ENCODE assay signal across 8 mouse cellular contexts in genomic region chr4:131875242-131875641, GRCm38 (mm10). TPM values are rescaled to one million over a fixed set of nuclear protein-coding genes. Genes with fewer than 3 reads are reported as not detected.
DNase-seq lines count a peak whose midpoint lies in the region; ATAC-seq and TF ChIP-seq lines count a peak whose summit lies in the region.

No protein-coding gene starts in this region.

- no peak overlapping the region for H3K27ac ChIP-seq in kidney, postnatal 0 days
- H3K27ac ChIP-seq in embryonic facial prominence, embryonic 13.5 days: no peak overlapping the region
- no peak overlapping the region for H3K27ac ChIP-seq in intestine, embryonic 16.5 days (ENCODE audit: low read length)
- H3K27ac ChIP-seq in neural tube, embryonic 13.5 days (replicated peaks): no peak overlapping the region

- DNase-seq in kidney, postnatal 0 days (ENCODE audit: low spot score): no peak
- DNase-seq in kidney, postnatal 10 days: no peak
- DNase-seq in right cerebral cortex, adult 2 months (ENCODE audit: low spot score in 2 of 2): no peak
- DNase-seq in ovary, adult 18-20 months (ENCODE audit: low spot score): no peak
- no peak for DNase-seq in kidney, postnatal 14 days

- TF ChIP-seq CTCF in kidney, postnatal 0 days (IDR thresholded peaks at IDR 0.05; ENCODE audit: low read depth): no peak

- no peaks in the 10 kb centered on the region for H3K27me3 ChIP-seq in kidney, postnatal 0 days (ENCODE audit: insufficient read depth, low read length)
- H3K27me3 ChIP-seq in embryonic facial prominence, embryonic 13.5 days: no peaks in the 10 kb centered on the region
- H3K27me3 ChIP-seq in intestine, embryonic 16.5 days (replicated peaks; ENCODE audit: control insufficient read depth, insufficient read depth, low read length): no peaks in the 10 kb centered on the region
- no peaks in the 10 kb centered on the region for H3K27me3 ChIP-seq in neural tube, embryonic 13.5 days

- H3K9ac ChIP-seq in kidney, postnatal 0 days (ENCODE audit: low read depth, low read length): peak overlapping the region; percentile 98
- peak overlapping the region; percentile 100 for H3K9ac ChIP-seq in embryonic facial prominence, embryonic 13.5 days
- H3K9ac ChIP-seq in intestine, embryonic 16.5 days (ENCODE audit: low read depth, low read length): peak overlapping the region; percentile 100
- peak overlapping the region; percentile 100 for H3K9ac ChIP-seq in neural tube, embryonic 13.5 days

- H3K4me3 ChIP-seq in kidney, postnatal 0 days (replicated peaks; ENCODE audit: low read depth, low read length): peak overlapping the region; percentile 71
- peak overlapping the region; percentile 97 for H3K4me3 ChIP-seq in embryonic facial prominence, embryonic 13.5 days
- peak overlapping the region; percentile 99 for H3K4me3 ChIP-seq in intestine, embryonic 16.5 days (ENCODE audit: low read length)
- H3K4me3 ChIP-seq in neural tube, embryonic 13.5 days: peak overlapping the region; percentile 96

- no peaks in the 10 kb centered on the region for H3K36me3 ChIP-seq in kidney, postnatal 0 days (ENCODE audit: insufficient read depth, low read length)
- no peaks in the 10 kb centered on the region for H3K36me3 ChIP-seq in embryonic facial prominence, embryonic 13.5 days
- H3K36me3 ChIP-seq in intestine, embryonic 16.5 days (ENCODE audit: control insufficient read depth, insufficient read depth, low read length): no peaks in the 10 kb centered on the region
- no peaks in the 10 kb centered on the region for H3K36me3 ChIP-seq in neural tube, embryonic 13.5 days

- WGBS in kidney, postnatal 0 days: 29% methylated on average over 3 of the region's 3 CpGs
- WGBS in embryonic facial prominence, embryonic 13.5 days: 31% methylated on average over 3 of the region's 3 CpGs
- 38% methylated on average over 3 of the region's 3 CpGs for WGBS in intestine, embryonic 16.5 days
- WGBS in neural tube, embryonic 13.5 days: 46% methylated on average over 3 of the region's 3 CpGs

- H3K4me1 ChIP-seq in kidney, postnatal 0 days (replicated peaks; ENCODE audit: insufficient read depth, low read length): peaks cover 25% of the 10 kb centered on the region
- peaks cover 47% of the 10 kb centered on the region for H3K4me1 ChIP-seq in embryonic facial prominence, embryonic 13.5 days
- peaks cover 30% of the 10 kb centered on the region for H3K4me1 ChIP-seq in intestine, embryonic 16.5 days (ENCODE audit: control insufficient read depth, insufficient read depth, low read length)
- H3K4me1 ChIP-seq in neural tube, embryonic 13.5 days (replicated peaks): peaks cover 59% of the 10 kb centered on the region

- peak overlapping the region; percentile 85 for H3K4me2 ChIP-seq in kidney, postnatal 0 days (ENCODE audit: low read length)
- H3K4me2 ChIP-seq in embryonic facial prominence, embryonic 13.5 days: peak overlapping the region; percentile 80
- H3K4me2 ChIP-seq in intestine, embryonic 16.5 days (ENCODE audit: low read depth, low read length): peak overlapping the region; percentile 88
- peak overlapping the region; percentile 99 for H3K4me2 ChIP-seq in neural tube, embryonic 13.5 days

- no peaks in the 10 kb centered on the region for H3K9me3 ChIP-seq in kidney, postnatal 0 days (replicated peaks; ENCODE audit: low read length)
- no peaks in the 10 kb centered on the region for H3K9me3 ChIP-seq in embryonic facial prominence, embryonic 13.5 days
- no peaks in the 10 kb centered on the region for H3K9me3 ChIP-seq in intestine, embryonic 16.5 days (ENCODE audit: control insufficient read depth, low read length)
- H3K9me3 ChIP-seq in neural tube, embryonic 13.5 days: no peaks in the 10 kb centered on the region

- no peak for ATAC-seq in kidney, postnatal 0 days (replicated peaks; ENCODE audit: low FRiP score, low read depth)
- ATAC-seq in embryonic facial prominence, embryonic 13.5 days (ENCODE audit: insufficient number of reproducible peaks, insufficient read depth, low FRiP score, low TSS enrichment, low read depth): no peak
- ATAC-seq in intestine, embryonic 16.5 days: no peak
- ATAC-seq in neural tube, embryonic 13.5 days (ENCODE audit: low read depth): no peak

RNA-seq across cellular contexts. Expression of gene Srsf4, which starts 1.8 kb away (rescaled TPM):
- 76.1 and 81.0 TPM in 2 replicates for polyA plus RNA-seq in kidney, postnatal 0 days (2015; fragmentation: Nextera tagmentation; extraction: Ambion mirVana)
- 126 and 127 TPM in 2 replicates for polyA plus RNA-seq in embryonic facial prominence, embryonic 13.5 days (2015; fragmentation: Nextera tagmentation; extraction: Ambion mirVana)
- 68.6 and 75.2 TPM in 2 replicates for polyA plus RNA-seq in intestine, embryonic 16.5 days (2015; fragmentation: Nextera tagmentation; extraction: Ambion mirVana)
- 109 and 135 TPM in 2 replicates for polyA plus RNA-seq in neural tube, embryonic 13.5 days (2015; fragmentation: Nextera tagmentation; extraction: Ambion mirVana)

RNA-seq across cellular contexts. Expression of gene Mecr, which starts 32.0 kb away (rescaled TPM):
- polyA plus RNA-seq in kidney, postnatal 0 days (2015; fragmentation: Nextera tagmentation; extraction: Ambion mirVana): 43.0 and 45.4 TPM in 2 replicates
- 51.2 and 58.6 TPM in 2 replicates for polyA plus RNA-seq in embryonic facial prominence, embryonic 13.5 days (2015; fragmentation: Nextera tagmentation; extraction: Ambion mirVana)
- polyA plus RNA-seq in intestine, embryonic 16.5 days (2015; fragmentation: Nextera tagmentation; extraction: Ambion mirVana): 81.6 and 86.6 TPM in 2 replicates
- 35.6 and 36.1 TPM in 2 replicates for polyA plus RNA-seq in neural tube, embryonic 13.5 days (2015; fragmentation: Nextera tagmentation; extraction: Ambion mirVana)

RNA-seq across cellular contexts. Expression of gene Ptpru, which starts 37.2 kb away (rescaled TPM):
- 27.5 and 31.8 TPM in 2 replicates for polyA plus RNA-seq in kidney, postnatal 0 days (2015; fragmentation: Nextera tagmentation; extraction: Ambion mirVana)
- 30.0 and 34.3 TPM in 2 replicates for polyA plus RNA-seq in embryonic facial prominence, embryonic 13.5 days (2015; fragmentation: Nextera tagmentation; extraction: Ambion mirVana)
- 4.7 and 4.8 TPM in 2 replicates for polyA plus RNA-seq in intestine, embryonic 16.5 days (2015; fragmentation: Nextera tagmentation; extraction: Ambion mirVana)
- polyA plus RNA-seq in neural tube, embryonic 13.5 days (2015; fragmentation: Nextera tagmentation; extraction: Ambion mirVana): 9.9 and 10.8 TPM in 2 replicates

RNA-seq across cellular contexts. Expression of gene Tmem200b, which starts 46.3 kb away (rescaled TPM):
- polyA plus RNA-seq in kidney, postnatal 0 days (2015; fragmentation: Nextera tagmentation; extraction: Ambion mirVana): 2.7 and 3.9 TPM in 2 replicates
- polyA plus RNA-seq in embryonic facial prominence, embryonic 13.5 days (2015; fragmentation: Nextera tagmentation; extraction: Ambion mirVana): 3.0 and 4.3 TPM in 2 replicates
- 0.18 and 0.20 TPM in 2 replicates for polyA plus RNA-seq in intestine, embryonic 16.5 days (2015; fragmentation: Nextera tagmentation; extraction: Ambion mirVana)
- 0.14 and 0.29 TPM in 2 replicates for polyA plus RNA-seq in neural tube, embryonic 13.5 days (2015; fragmentation: Nextera tagmentation; extraction: Ambion mirVana)
